10 mouse cellular contexts compared by ENCODE assay signal in genomic region chr14:21823897-21824296, GRCm38 (mm10). TPM values are rescaled to one million over a fixed set of nuclear protein-coding genes. Genes with fewer than 3 reads are reported as not detected.
DNase-seq lines count a peak whose midpoint lies in the region; ATAC-seq and TF ChIP-seq lines count a peak whose summit lies in the region.
"Had no signal": no experiment of that assay in that cellular context is flagged by ENCODE, and none has a peak within 500 bp of the region (broad histone marks: within the 10 kb centered on the region; RNA-seq: fewer than 3 reads in every experiment).

No protein-coding gene starts in this region.

- WGBS in heart, postnatal 0 days = 11% methylated on average over 7 of the region's 7 CpGs
- 62% methylated on average over 7 of the region's 7 CpGs for WGBS in liver, embryonic 15.5 days (ENCODE audit: insufficient replicate concordance)
- 82% methylated on average over 7 of the region's 7 CpGs for WGBS in hindbrain, embryonic 16.5 days

- peaks cover 0 to 15% of the 10 kb centered on the region in 2 experiments; a peak in 2 of 4 replicates for H3K36me3 ChIP-seq in MEL (ENCODE audit: control insufficient read depth in 1 of 2, insufficient read depth in 2 of 2, low read length in 2 of 2)
- H3K36me3 ChIP-seq in heart, postnatal 0 days (replicated peaks; ENCODE audit: control insufficient read depth, insufficient read depth, low read length) = no peaks in the 10 kb centered on the region
- H3K36me3 ChIP-seq in liver, embryonic 15.5 days (replicated peaks) = no peaks in the 10 kb centered on the region
- no peaks in the 10 kb centered on the region for H3K36me3 ChIP-seq in hindbrain, embryonic 16.5 days (ENCODE audit: control insufficient read depth, insufficient read depth, low read length)

- TF ChIP-seq RAD21 in MEL (IDR thresholded peaks at IDR 0.05; ENCODE audit: low read depth, low read length) = no peak

- no peaks in the 10 kb centered on the region for H3K79me2 ChIP-seq in MEL (ENCODE audit: control insufficient read depth, insufficient read depth, low read length, poor library complexity)

- no peak overlapping the region for H3K4me3 ChIP-seq in MEL (ENCODE audit: control insufficient read depth in 1 of 2, insufficient read depth in 1 of 2, low read depth in 2 of 2, low read length in 2 of 2)
- H3K4me3 ChIP-seq in heart, postnatal 0 days (ENCODE audit: low read depth, low read length) = no peak overlapping the region
- H3K4me3 ChIP-seq in liver, embryonic 15.5 days (replicated peaks) = no peak overlapping the region
- no peak overlapping the region for H3K4me3 ChIP-seq in hindbrain, embryonic 16.5 days (ENCODE audit: low read length)

- peak overlapping the region; percentile 89 for H3K27ac ChIP-seq in MEL (ENCODE audit: control insufficient read depth, low read depth, low read length)
- H3K27ac ChIP-seq in heart, postnatal 0 days (ENCODE audit: low read depth) = peak overlapping the region; percentile 98
- peak overlapping the region; percentile 96 for H3K27ac ChIP-seq in liver, embryonic 15.5 days (replicated peaks)
- no peak overlapping the region for H3K27ac ChIP-seq in hindbrain, embryonic 16.5 days (ENCODE audit: low read depth, low read length)

- peak overlapping the region; percentile 60; the same call in 1 of the 2 replicates for H3K9ac ChIP-seq in MEL (ENCODE audit: control insufficient read depth, low read depth, low read length, poor library complexity, severe bottlenecking)
- no peak overlapping the region for H3K9ac ChIP-seq in heart, postnatal 0 days (replicated peaks; ENCODE audit: low read depth, low read length)
- H3K9ac ChIP-seq in liver, embryonic 15.5 days = no peak overlapping the region
- no peak overlapping the region for H3K9ac ChIP-seq in hindbrain, embryonic 16.5 days (ENCODE audit: low read depth, low read length)

- no peaks in the 10 kb centered on the region for H3K9me3 ChIP-seq in MEL (replicated peaks; ENCODE audit: insufficient read depth, low read length)
- H3K9me3 ChIP-seq in heart, postnatal 0 days (replicated peaks; ENCODE audit: control insufficient read depth, low read length) = no peaks in the 10 kb centered on the region
- H3K9me3 ChIP-seq in liver, embryonic 15.5 days (replicated peaks) = no peaks in the 10 kb centered on the region
- no peaks in the 10 kb centered on the region for H3K9me3 ChIP-seq in hindbrain, embryonic 16.5 days (ENCODE audit: control insufficient read depth, low read length)

- ATAC-seq in heart, postnatal 0 days (ENCODE audit: insufficient read depth, low read depth) = peak; percentile 69
- no peak for ATAC-seq in liver, embryonic 15.5 days (ENCODE audit: insufficient read depth)
- ATAC-seq in hindbrain, embryonic 16.5 days = no peak
- ATAC-seq: forebrain, embryonic 14.5 days had no signal

- TF ChIP-seq POLR2A in MEL (IDR thresholded peaks at IDR 0.05; ENCODE audit: control insufficient read depth in 1 of 2, insufficient read depth in 1 of 2, low read depth in 1 of 2, low read length in 2 of 2, poor library complexity in 1 of 2) = no peak

- peaks cover 6 to 12% of the 10 kb centered on the region in 2 experiments for H3K4me1 ChIP-seq in MEL (ENCODE audit: control insufficient read depth in 1 of 2, insufficient read depth in 2 of 2, low read length in 2 of 2)
- peaks cover 45% of the 10 kb centered on the region for H3K4me1 ChIP-seq in heart, postnatal 0 days (ENCODE audit: control insufficient read depth, insufficient read depth)
- peaks cover 68% of the 10 kb centered on the region for H3K4me1 ChIP-seq in liver, embryonic 15.5 days (replicated peaks)
- H3K4me1 ChIP-seq in hindbrain, embryonic 16.5 days (ENCODE audit: control insufficient read depth, insufficient read depth, low read depth, low read length) = no peaks in the 10 kb centered on the region

- DNase-seq in heart, adult 11 months = peak; percentile 92
- no peak for DNase-seq in heart, postnatal 36 days
- no peak for DNase-seq in MEL (ENCODE audit: low read depth, low spot score)
- peak; percentile 85 for DNase-seq in heart, postnatal 0 days (ENCODE audit: low spot score)
- DNase-seq in left cerebral cortex, postnatal 4 days = no peak
- DNase-seq in spleen, adult 18-20 months = no peak
- DNase-seq: cerebellum, adult 11 months had no signal

- intact Hi-C loops in heart, postnatal 36 days (cut with DNase I) = no loop called here
- intact Hi-C loops in left cerebral cortex, postnatal 4 days (cut with DNase I) = no loop called here

- no peaks in the 10 kb centered on the region for H3K27me3 ChIP-seq in MEL (ENCODE audit: control insufficient read depth in 1 of 2, insufficient read depth in 2 of 2, low read length in 2 of 2)
- H3K27me3 ChIP-seq in heart, postnatal 0 days (ENCODE audit: control insufficient read depth, insufficient read depth, low read length) = no peaks in the 10 kb centered on the region
- H3K27me3 ChIP-seq in liver, embryonic 15.5 days = no peaks in the 10 kb centered on the region
- H3K27me3 ChIP-seq in hindbrain, embryonic 16.5 days (replicated peaks; ENCODE audit: control insufficient read depth, insufficient read depth, low read length) = no peaks in the 10 kb centered on the region

- no peak for TF ChIP-seq CTCF in MEL (IDR thresholded peaks at IDR 0.05 in 2 of 3, conservative IDR thresholded peaks at IDR 0.05 in 1 of 3; ENCODE audit: control insufficient read depth in 1 of 3, insufficient read depth in 1 of 3, low read depth in 2 of 3, low read length in 3 of 3, poor library complexity in 1 of 3, severe bottlenecking in 1 of 3)
- no peak for TF ChIP-seq CTCF in heart, postnatal 0 days (IDR thresholded peaks at IDR 0.05; ENCODE audit: low read depth)

- H3K4me2 ChIP-seq in heart, postnatal 0 days (ENCODE audit: low read depth, low read length) = peak overlapping the region; percentile 12; the same call in 1 of the 2 replicates
- H3K4me2 ChIP-seq in liver, embryonic 15.5 days = no peak overlapping the region
- no peak overlapping the region for H3K4me2 ChIP-seq in hindbrain, embryonic 16.5 days (ENCODE audit: low read length)

- TF ChIP-seq EP300 in MEL (IDR thresholded peaks at IDR 0.05; ENCODE audit: low read depth in 1 of 2, low read length in 2 of 2) = no peak
- TF ChIP-seq EP300 in heart, postnatal 0 days (IDR thresholded peaks at IDR 0.05; ENCODE audit: low read depth) = 0 out of 2 replicates have a peak, but pooled peaks have one; percentile 54

TF ChIP-seq in MEL, 35 proteins besides CTCF, POLR2A, EP300 and RAD21:
- TF ChIP-seq ELF1 (IDR thresholded peaks at IDR 0.05; ENCODE audit: low read depth, low read length) = no peak
- TF ChIP-seq TCF12 (IDR thresholded peaks at IDR 0.05; ENCODE audit: low read depth, low read length) = no peak
- TF ChIP-seq RCOR1 (IDR thresholded peaks at IDR 0.05; ENCODE audit: low read depth, low read length) = no peak
TF ChIP-seq in MEL: peak in this region for 0.

RNA-seq across cellular contexts. Expression of gene Vdac2, which starts 1.1 kb away (rescaled TPM):
- 100 to 1,000 TPM; 491 to 519 TPM for total RNA-seq in heart, postnatal 36 days (2021)
- total RNA-seq in MEL (2012; rRNA removed) = 247 and 248 TPM in 2 replicates
- polyA plus RNA-seq in MEL (2012; ENCODE audit: insufficient read depth in 1 of 2, insufficient read length in 2 of 2, low read depth in 1 of 2, low replicate concordance in 2 of 2, missing spikeins in 1 of 2) = 100 to 1,000 TPM in 1 of 2 experiments, 10 to 100 TPM in 1; 74.9 to 327 TPM
- total RNA-seq in heart, postnatal 0 days (2014; rRNA removed; ENCODE audit: low replicate concordance) = 619 and 692 TPM in 2 replicates
- 660 and 663 TPM in 2 replicates for polyA plus RNA-seq in heart, postnatal 0 days (2015; fragmentation: Nextera tagmentation; extraction: Ambion mirVana)
- polyA plus RNA-seq in liver, embryonic 15.5 days (2015; fragmentation: Nextera tagmentation; extraction: Ambion mirVana) = 110 and 121 TPM in 2 replicates
- total RNA-seq in left cerebral cortex, postnatal 4 days (2021) = 100 to 1,000 TPM; 182 to 185 TPM
- polyA plus RNA-seq in hindbrain, embryonic 16.5 days (2015; fragmentation: Nextera tagmentation; extraction: Ambion mirVana) = 300 and 327 TPM in 2 replicates

RNA-seq across cellular contexts. Expression of gene Comtd1, which starts 24.9 kb away (rescaled TPM):
- total RNA-seq in heart, postnatal 36 days (2021) = 1 to 10 TPM; 8.5 to 8.8 TPM
- 31.1 and 36.4 TPM in 2 replicates for total RNA-seq in MEL (2012; rRNA removed)
- polyA plus RNA-seq in MEL (2012; ENCODE audit: insufficient read depth in 1 of 2, insufficient read length in 2 of 2, low read depth in 1 of 2, low replicate concordance in 2 of 2, missing spikeins in 1 of 2) = 10 to 100 TPM in 1 of 2 experiments, not detected in 1; 35.7 TPM
- 18.3 and 53.5 TPM in 2 replicates for total RNA-seq in heart, postnatal 0 days (2014; rRNA removed; ENCODE audit: low replicate concordance)
- 27.8 and 30.6 TPM in 2 replicates for polyA plus RNA-seq in heart, postnatal 0 days (2015; fragmentation: Nextera tagmentation; extraction: Ambion mirVana)
- 19.5 and 20.1 TPM in 2 replicates for polyA plus RNA-seq in liver, embryonic 15.5 days (2015; fragmentation: Nextera tagmentation; extraction: Ambion mirVana)
- 10 to 100 TPM; 41.5 to 52.5 TPM for total RNA-seq in left cerebral cortex, postnatal 4 days (2021)
- 59.2 and 68.9 TPM in 2 replicates for polyA plus RNA-seq in hindbrain, embryonic 16.5 days (2015; fragmentation: Nextera tagmentation; extraction: Ambion mirVana)

Comparison
In these comparisons a context has a peak if more than half of its experiments do, and no peak if none do; other contexts are left out.
1. DNase-seq: peak in heart, adult 11 months (single experiment) and heart, postnatal 0 days (single experiment); none in heart, postnatal 36 days (0 of 2), MEL (single experiment), left cerebral cortex, postnatal 4 days (single experiment) and spleen, adult 18-20 months (0 of 2).